Mouse (Mus musculus) brain, embryonic 14.5 days (tissue): ENCODE measurements around the gene Il17ra.

Source experiments
- CTCF ChIP-seq: fragments of 200-500 bp; IDR thresholded peaks from 2 replicates; pipeline ENCODE4 v1.5.1; 2012; ENCODE audit warnings: inconsistent platforms, mild to moderate bottlenecking, moderate library complexity, borderline replicate concordance; ENCODE audit not compliant: insufficient read depth, insufficient read length; ENCODE audit errors: extremely low read depth
- POLR2A ChIP-seq: fragments of 200-500 bp; IDR thresholded peaks from 2 replicates; pipeline ENCODE4 v1.6.1; 2012; ENCODE audit warnings: mild to moderate bottlenecking, inconsistent platforms, borderline replicate concordance; ENCODE audit not compliant: poor library complexity, insufficient read depth, insufficient read length, severe bottlenecking; ENCODE audit errors: extremely low read depth

DNA sequence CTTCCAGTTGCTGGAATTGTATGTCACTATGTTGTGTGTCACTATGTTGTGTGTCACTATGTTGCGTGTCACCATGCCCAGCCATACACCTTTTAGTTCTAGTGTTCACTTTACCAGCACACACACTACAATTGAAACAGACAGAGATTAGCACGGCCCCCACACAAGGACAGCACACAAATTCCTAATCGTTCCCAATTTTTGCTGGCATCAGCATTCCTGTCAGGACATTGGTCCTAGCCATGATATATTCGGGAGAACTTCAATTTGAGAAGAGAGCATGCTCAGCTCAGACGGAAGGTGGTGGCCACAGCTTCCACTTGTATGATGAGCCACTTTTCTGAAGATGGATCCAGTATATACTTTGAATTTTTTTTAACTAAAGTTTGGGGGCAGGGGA lies 61.7 kb downstream of the Il17ra start:
- TF ChIP-seq POLR2A (no peak), CTCF (no peak)
